Mouse (Mus musculus) layer of hippocampus, postnatal 25 days (tissue): ENCODE results near the gene Exoc2. TPM values are rescaled to one million over a fixed set of nuclear protein-coding genes. Genes with fewer than 3 reads are reported as not detected.

Source experiments
- DNase-seq, 2 experiments: peaks; one replicate each; pipeline ENCODE4 v3.0.0; 2022; ENCODE audit warnings: mixed read lengths in 2 of 2, low spot score in 1 of 2; ENCODE audit errors: extremely low spot score in 1 of 2
- total RNA-seq, 2 experiments: library from RNA; stranded (reverse); gene quantifications; 2 replicates each; pipeline ENCODE4 v1.2.3; 2021

Gene Exoc2
- total RNA-seq, 2 experiments from 2014 or later: 39.3 to 46.3 TPM

- peak; percentile 15 to 29 for DNase-seq
Measured at GRCm38 (mm10) chr13:30786235-30787035, 187.5 kb downstream of the Exoc2 start.

GRCm38 (mm10) chr13:30785423-30786040 is 188.4 kb downstream of the Exoc2 start:
- no peak for DNase-seq

- DNase-seq: no peak
Measured at GRCm38 (mm10) chr13:30782419-30782818, 191.5 kb downstream of the Exoc2 start.

- no peak for DNase-seq
Measured at GRCm38 (mm10) chr13:30781905-30782304, 192.0 kb downstream of the Exoc2 start.

GRCm38 (mm10) chr13:30777678-30778179 is 196.2 kb downstream of the Exoc2 start:
- DNase-seq: peak in 1 of 2 experiments; percentile 1

GRCm38 (mm10) chr13:30776021-30776420 is 197.9 kb downstream of the Exoc2 start:
- peak in 1 of 2 experiments; percentile 3 for DNase-seq

- no peak for DNase-seq
Measured at GRCm38 (mm10) chr13:30767477-30768127, 206.3 kb downstream of the Exoc2 start.

- DNase-seq: no peak
Measured at GRCm38 (mm10) chr13:30766636-30767476, 207.0 kb downstream of the Exoc2 start.

- no peak for DNase-seq
Measured at GRCm38 (mm10) chr13:30765906-30766305, 208.0 kb downstream of the Exoc2 start.

GRCm38 (mm10) chr13:30764014-30764740 is 209.7 kb downstream of the Exoc2 start:
- no peak for DNase-seq

Other genes starting within 250 kb of the Exoc2 start
- gene Irf4, start 224.9 kb downstream of the Exoc2 start, total RNA-seq: under 1 TPM; 0.07 to 0.16 TPM
- under 1 TPM in 1 of 2 experiments, not detected in 1; 0.82 TPM for gene Hus1b, start 26.3 kb downstream of the Exoc2 start, total RNA-seq
- under 1 TPM in 1 of 2 experiments, not detected in 1; 0.21 TPM for gene Gm5447, start 111 bp upstream of the Exoc2 start, total RNA-seq